Mouse (Mus musculus) left cerebral cortex, adult 11 months (tissue): ENCODE measurements at regions not wholly inside any gene's neighbourhood (a gene's known extent, or its start where the extent isn't known, plus 50 kb on each side); places are given as distances from the start of the nearest gene placed in this dataset.
A peak's percentile ranks its signal among the peaks of the same experiment; 100 is the strongest.

ENCODE experiments used
- DNase-seq: peaks from one replicate; pipeline ENCODE4 v3.0.0; 2022; ENCODE audit warnings: low spot score

- no peak for DNase-seq
Measured at GRCm38 (mm10) chr3:114463267-114463666, 432.9 kb downstream of the Col11a1 start.

GRCm38 (mm10) chr3:114463714-114464545 is 433.6 kb downstream of the Col11a1 start:
- DNase-seq, result no peak

DNA sequence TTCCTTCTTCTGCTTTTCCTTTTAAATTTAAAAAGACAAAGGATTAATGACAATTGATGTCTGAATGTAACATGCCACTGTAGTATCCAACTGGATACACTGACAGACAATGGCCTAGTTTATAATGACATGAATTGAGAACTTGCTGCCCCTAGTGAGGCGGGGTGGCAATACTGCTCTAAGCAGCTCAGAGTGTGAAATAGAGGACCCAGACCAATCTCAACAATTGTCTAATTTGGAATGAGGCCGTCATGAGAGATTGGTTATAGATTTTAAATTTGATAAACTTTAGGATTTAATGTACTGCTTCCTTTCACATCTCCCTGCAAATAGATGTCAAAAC is 434.2 kb downstream of the Col11a1 start:
- DNase-seq, result no peak

DNA sequence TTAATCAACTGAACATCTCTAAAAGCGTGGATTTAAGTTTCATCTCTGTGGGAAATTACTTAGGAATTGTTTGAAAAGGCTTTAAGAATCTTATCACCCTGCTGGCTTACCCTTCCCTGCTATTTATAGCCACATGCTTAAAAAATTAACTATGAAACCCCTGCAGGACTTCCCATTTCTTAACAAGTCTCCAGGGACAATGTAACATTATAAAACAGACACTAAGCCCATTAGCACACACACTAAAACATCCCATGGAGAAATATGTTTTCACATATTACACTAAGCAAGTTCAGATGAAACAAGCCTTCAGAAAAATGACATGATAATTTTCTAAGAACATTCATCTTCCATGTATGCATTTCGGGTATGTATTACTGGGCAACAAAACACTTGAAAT is 420.0 kb upstream of the Olfm3 start:
- DNase-seq, result no peak

DNA sequence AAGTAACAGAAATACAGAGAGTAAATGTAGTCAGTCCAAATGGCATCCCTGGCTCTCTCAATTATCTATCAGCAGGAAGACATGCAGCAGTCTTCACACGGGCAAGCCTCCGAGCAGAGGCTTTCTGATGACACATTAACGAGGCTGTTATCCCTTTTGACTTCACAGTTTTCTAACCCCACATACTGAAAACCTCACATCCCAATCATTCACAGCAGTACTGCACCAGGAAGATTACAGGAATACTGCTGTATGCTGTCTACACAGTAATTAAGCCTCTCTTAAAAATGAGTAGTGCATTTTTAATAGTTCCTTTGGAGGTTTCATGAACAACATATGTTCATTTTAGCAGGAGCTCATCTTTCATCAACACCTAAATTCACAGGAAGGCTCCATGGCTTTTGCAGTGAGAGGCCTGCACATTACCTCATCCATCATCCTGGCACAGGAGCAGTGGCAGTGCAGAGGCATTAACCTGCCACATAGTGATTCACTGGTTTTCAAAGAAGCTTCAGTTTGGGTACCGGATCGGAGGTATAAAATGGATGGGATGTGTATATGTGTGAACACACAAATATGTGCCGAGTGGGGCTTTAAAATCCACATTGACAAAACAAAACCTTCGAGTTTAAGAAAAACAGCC is 396.1 kb upstream of the Olfm3 start:
- DNase-seq, result no peak

DNA sequence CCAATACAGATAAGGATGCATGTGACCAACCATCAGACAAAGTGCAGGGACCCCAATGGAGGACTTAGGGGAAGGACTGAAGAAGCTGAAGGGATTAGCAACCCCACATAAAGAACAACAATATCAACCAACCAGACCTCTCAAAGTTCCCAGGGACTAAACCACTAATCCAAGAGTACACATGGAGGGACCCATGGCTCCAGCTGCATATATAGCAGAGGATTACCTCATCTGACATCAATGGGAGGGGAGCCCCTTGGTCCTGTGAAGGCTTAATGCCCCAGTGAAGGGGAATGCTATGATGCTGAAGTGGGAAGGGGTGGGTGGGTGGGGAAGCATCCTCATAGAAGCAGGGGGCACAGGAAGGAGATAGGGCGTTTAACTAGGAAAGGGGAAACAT is 388.6 kb upstream of the Olfm3 start:
- no peak for DNase-seq

DNA sequence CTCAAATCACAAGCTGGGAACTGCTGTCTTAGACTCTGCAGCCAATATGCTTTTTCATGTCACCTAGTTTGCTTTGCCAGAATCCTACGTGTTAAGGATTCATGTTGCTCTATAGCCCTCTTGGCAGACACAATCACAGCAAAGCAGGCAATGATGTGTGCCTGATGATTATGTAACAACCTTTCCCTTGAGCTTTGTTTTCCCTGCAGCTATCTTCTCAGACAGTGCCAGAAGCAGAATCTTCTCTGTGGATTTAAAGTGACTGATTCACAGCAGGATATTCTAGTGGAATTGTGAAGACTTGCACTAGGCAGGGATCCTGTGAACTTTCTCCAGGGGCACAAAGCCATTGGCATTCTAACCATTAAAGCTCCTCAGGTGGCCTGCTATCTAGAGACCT is 359.5 kb upstream of the Olfm3 start:
- DNase-seq, result peak; percentile 3

- DNase-seq, result no peak
Measured at GRCm38 (mm10) chr3:114547218-114547617, 356.7 kb upstream of the Olfm3 start.

DNA sequence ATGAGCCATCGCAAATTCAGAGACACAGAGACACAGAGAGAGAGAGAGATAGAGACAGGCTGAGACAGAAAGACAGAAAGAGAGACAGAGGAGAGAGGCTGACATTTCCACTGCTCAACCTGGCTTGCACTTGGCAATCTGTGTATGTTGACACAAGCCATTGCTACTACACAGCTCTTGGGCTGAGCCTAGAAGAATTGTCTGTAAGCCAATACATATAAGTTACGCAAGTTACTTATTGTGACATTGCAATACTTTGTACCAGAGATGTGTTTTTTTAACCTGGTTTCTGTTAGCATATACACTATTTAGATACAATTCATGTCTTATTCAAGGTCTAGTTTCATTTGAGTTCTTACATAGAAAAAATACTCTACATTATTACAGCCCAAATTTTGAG is 332.9 kb upstream of the Olfm3 start:
- no peak for DNase-seq
